Mouse (Mus musculus) heart, postnatal 10 days (tissue): ENCODE data around the gene Ldlrap1. TPM values are rescaled to one million over a fixed set of nuclear protein-coding genes. Genes with fewer than 3 reads are reported as not detected.
"Not testable (repeated sequence)": the region's sequence is repeated elsewhere in the genome, so short reads cannot be mapped to it uniquely, and the experiment has no call there.

Experiments
- DNase-seq, 2 experiments: peaks; one replicate each; pipeline ENCODE4 v3.0.0; 2021
- intact Hi-C: fragments of 180-260 bp; cut with DNase I; formaldehyde crosslinking; loops from one replicate; pipeline ENCODE4 v1.15.1; 2025
- total RNA-seq, 2 experiments: library from RNA; stranded (reverse); gene quantifications; 2 replicates each; pipeline ENCODE4 v1.2.3; 2021

Gene Ldlrap1
- 10 to 100 TPM; 21.8 to 24.3 TPM for total RNA-seq

DNA sequence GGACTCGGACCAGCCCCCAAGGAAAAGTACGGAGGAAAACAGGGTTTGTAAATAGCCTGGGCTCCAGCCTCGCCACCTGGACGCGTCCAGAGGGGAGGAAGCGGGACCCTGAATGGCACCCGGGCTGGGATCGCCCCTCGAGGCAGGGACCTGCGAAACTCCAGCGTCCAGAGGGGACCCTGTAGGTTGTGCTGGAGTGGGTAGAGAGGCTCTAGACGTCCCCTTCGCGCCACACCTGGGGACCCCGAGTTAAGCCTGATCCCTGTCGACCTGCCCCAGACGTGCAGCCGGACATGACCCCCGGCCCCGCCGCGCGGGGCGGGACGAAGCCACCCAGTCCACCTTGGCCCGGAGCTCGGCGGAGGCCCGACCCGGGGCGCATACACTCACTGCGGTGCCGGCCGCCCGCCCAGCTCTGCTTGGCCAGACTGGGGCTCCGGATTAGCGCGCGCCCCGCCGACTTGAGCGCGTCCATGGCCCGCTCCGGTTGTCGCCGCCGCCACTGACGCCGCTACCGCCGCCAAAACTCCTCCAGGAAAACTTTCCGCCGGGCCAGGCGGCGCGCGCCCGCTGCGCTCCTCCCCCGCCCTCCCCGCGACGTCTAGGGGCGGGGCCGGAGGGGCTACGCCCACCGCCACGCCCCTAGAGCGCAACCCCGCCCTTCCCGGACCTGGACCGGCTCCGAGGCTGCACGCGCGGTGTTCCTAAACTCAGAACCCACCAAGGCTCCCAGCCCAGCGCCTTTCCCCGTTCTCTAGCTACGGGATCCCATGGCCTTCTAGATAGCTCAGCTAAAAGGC, at the start of gene Ldlrap1:
Ldlrap1 (minus strand) TSS at position 599 of the 800 bp plus-strand sequence.
- intact Hi-C loops = no loop called here
- peak; percentile 88 to 91 for DNase-seq

DNA sequence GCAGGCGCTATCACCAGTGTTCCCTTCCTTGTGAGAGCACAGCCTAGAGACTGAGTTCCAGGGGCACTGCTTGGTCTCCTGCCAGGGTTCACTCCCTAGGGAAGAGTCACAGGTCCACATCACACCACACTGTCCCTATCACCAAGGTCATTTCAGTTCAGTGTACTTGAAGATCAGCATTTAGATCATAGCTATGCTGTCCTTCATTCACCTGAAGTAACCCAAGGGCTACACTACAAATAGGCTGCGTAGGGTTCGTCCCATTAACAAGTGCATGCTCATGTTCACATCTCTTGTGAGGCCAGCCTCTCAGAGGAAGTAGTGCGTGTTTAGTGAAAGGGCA, 46.4 kb upstream of the Ldlrap1 start:
- DNase-seq = peak in 1 of 2 experiments; percentile 51
- intact Hi-C loops = no loop called here

DNA sequence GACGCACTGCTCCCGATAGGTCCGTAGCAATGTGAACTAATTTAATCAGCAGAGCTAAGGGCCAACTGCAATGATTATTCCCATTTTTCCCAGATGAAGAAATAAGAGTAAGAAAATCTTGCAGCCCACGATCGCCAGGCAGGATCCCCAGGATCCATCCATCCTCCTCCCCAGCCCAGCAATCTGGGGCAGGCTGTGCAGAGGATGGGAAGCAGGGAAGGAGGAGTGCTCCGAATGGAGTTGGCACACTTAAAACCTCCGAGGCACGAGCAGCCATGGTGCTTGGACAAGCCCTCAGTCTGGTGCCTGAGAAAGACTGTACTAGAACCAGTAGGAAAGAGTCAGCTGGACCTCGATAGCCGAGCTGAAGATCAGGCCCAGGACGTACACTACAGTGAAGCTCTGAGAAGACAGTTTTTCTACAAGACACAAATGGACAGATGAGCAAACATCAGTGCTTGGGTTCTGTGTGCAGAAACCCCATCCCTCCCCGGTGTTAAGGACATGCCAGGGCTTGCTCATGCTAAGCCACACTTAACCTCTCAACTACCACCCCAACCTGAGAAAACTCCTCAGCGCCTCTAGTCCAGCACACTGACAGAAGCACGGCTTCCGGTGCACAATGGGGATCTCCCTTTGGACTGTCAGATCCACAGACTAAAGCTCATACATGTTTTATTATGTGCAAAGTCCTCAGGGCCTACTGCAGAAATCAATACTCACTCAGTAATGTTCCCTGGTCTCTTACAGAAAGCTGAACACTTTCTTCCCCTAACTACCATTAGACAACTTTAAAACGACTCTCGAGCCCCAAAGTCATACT, 45.8 kb upstream of the Ldlrap1 start:
- DNase-seq = no peak
- intact Hi-C loops = no loop called here

DNA sequence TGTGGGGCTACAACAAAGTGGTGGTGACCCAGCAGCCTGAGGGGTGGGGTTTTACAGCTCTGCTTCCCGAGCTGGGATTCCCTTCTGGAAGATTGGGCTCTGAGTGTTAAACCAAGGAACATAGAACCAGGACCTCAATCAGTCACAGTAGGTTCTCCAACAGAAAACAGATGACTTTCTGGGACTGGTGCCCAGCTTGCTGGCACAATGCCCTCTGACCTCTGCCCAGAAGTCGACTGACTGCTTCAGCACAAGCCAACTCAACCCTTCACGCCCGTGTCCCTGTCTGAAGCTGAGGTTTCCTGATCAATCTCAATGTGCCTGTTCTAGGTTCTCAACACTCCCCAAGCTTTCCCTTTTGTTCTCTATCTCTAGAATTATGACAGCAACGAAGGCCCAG, 36.9 kb upstream of the Ldlrap1 start:
- intact Hi-C loops = no loop called here
- DNase-seq = peak; percentile 93 to 94

DNA sequence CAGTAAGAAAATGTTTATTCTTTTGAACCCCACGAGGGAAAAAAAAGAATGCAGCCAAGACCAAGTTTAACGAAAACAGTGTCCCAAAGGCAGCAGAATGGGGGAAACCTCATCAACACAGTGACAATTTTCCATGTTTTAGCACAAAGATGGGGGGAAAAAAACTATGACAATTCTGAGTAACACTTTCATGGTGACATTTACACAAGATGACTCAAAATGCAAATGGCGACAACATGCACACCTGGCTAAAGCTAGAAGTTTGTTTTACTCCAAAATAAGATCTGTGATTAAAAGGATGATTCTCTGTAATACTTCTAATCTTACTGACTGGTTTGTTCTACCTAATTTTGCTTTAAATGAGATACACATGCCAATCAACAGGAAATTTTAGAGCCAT, 34.9 kb upstream of the Ldlrap1 start:
- intact Hi-C loops = no loop called here
- no peak for DNase-seq

DNA sequence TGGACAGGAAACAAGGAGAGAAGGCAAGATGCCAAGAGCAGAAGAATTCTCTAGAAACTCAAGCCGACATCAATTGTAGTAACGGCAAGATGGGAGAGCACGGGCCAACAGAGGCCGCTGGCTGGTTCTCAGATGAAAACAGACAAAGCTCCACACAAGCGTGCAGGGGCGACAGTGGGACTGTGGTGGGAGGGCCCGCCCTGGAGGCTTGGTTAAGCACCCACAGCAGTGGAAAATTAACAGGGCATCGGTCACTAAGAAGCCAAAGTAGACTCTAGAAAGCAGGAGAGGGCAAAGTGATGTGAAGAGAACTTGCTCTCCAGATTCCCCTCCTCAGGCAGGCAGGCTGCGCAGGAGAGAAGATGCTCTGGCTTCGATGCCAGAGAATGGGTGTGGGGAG, 34.3 kb upstream of the Ldlrap1 start:
- intact Hi-C loops = no loop called here
- no peak for DNase-seq

DNA sequence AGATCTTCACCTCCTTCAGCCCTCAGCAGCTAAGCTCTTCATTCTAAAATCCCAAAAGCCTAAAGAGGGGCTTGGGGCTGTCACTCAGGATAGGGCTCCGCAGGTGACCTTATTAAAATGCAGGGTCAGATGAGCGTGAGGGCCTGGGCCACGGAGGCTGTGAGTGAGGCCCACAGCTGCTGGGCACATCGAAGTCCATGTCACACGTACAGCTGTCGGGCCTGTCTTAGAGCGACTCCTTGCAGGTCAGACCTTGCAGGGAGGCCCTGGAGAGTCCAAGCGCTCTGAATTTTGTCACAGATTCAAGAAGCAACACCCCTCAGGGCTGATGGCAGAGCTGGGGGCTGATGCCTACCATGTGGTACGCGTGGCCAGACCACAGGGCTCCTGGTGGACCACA, 32.9 kb upstream of the Ldlrap1 start:
- intact Hi-C loops = no loop called here
- DNase-seq = no peak

DNA sequence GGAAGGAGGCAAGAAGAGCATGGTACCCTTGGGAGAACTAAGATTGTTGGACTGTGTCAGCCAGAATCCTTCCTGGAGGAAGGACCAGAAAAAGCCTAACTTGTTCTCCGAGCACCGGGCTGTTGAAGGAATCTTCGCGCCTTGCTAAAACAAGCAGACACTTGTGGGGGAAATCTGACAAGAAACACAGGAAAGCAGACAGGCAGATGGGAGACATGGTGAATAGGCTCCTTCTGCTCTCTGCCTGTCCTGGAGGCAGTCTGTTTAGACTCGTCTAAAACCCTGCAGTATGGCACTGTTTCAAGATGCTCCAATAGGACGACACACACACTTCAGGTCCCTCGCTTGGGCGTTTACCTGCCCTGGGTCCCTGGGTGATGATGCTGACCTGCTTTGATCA, 32.3 kb upstream of the Ldlrap1 start:
- intact Hi-C loops = no loop called here

DNA sequence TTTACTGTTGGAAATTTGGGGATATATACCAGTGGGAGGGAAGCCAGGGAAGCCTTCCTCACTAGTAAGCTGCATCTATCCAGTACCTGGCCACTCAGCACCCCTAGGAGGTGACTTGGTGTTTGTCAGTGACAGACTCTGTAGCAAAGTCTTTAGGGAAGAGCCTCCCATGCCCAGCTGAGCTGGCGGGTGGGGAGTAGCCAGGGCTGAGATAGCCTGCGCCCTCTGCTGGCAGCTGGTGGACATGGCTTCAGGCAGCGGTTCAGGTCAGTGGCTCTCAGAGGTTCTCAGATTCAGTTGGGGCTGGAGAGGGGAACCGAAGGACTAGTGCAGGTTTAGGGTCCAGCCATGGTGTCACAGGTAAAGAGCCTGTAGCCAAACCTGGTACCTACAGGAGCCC, 31.4 kb upstream of the Ldlrap1 start:
- DNase-seq = peak; percentile 73 to 82
- intact Hi-C loops = loop anchor here (1.0 kb wide), 1 partner anchor 256 kb away; no protein-coding TSS in a partner anchor

More for the DNA sequence above, 32.3 kb upstream of the Ldlrap1 start:
- no peak for DNase-seq

DNA sequence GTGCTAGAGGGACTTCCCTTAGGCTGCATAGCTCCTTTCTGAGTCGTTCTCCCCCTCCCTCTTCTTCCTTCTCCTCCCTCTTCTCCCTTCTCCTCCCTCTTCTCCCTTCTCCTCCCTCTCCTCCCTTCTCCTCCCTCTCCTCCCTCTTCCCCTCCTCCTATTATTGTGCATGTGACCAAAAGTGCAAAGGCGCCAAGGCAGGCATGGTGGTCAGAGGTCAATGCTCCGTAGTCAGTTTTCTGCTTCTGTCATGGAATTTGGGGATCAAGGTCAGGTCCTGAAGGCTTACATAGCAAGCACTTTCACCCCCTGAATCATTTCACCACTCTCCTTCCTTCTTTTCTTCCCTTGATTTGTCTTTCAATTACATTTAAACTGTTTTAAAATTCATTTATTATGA, 31.0 kb upstream of the Ldlrap1 start:
- intact Hi-C loops = loop anchor here (1.0 kb wide), 1 partner anchor 256 kb away; no protein-coding TSS in a partner anchor
- no peak for DNase-seq

DNA sequence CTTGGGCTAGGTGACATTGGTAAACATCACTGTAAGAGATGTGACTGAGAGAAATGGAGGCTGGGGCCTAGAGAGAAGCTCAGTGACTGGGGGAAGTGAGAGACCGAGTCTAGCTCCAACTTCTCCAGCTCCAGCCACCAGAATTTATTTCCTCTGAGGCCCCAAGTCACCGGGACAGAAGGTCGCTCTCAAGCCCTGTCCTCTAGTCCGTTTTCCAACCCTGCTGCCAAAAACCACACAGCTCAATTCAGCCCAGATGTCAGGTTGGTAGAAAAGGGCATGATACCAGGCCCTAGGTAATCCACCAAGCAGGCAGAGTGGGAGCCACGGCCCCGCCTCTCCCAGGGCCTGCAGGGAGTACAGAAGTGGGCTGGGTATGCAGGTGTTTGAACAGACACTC, 29.8 kb upstream of the Ldlrap1 start:
- intact Hi-C loops = no loop called here
- no peak for DNase-seq

DNA sequence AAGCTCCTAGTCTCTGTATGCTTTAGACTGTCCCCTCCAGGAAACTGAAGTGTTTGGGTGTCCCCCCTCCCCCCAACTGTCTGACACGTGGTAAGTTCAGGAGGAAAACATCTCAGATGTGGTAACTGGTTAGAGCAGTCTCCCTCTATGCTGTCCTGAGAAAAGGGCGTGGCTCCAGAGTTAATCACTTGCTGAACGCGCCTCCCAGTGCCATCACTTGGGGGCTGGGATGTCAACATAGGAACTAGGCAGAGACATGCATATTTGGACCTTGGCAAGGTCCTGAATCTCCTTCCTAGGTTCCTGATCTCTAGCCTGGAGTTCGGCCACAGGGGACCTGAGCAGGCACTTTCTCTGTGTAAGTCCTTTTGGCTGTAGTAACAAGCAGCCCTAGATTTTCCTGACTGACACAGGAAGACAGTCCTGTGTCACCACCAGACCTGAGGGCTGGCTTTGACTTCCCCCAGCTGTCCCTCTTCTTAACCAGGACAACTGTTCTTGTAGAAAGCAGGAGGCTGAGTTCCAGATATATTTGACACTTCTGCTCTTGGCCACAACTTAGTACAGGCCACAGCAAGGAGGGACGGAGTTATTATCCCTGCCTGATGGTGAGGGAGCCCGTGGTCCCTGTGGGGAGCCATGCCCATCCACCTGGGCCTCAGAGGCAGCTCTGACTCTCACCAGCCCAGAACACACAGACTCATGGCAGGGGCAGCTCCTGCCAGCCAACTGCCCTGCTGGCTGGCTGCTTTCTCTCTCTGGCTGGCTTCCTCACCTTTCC, 28.9 kb upstream of the Ldlrap1 start:
- no peak for DNase-seq
- intact Hi-C loops = no loop called here

DNA sequence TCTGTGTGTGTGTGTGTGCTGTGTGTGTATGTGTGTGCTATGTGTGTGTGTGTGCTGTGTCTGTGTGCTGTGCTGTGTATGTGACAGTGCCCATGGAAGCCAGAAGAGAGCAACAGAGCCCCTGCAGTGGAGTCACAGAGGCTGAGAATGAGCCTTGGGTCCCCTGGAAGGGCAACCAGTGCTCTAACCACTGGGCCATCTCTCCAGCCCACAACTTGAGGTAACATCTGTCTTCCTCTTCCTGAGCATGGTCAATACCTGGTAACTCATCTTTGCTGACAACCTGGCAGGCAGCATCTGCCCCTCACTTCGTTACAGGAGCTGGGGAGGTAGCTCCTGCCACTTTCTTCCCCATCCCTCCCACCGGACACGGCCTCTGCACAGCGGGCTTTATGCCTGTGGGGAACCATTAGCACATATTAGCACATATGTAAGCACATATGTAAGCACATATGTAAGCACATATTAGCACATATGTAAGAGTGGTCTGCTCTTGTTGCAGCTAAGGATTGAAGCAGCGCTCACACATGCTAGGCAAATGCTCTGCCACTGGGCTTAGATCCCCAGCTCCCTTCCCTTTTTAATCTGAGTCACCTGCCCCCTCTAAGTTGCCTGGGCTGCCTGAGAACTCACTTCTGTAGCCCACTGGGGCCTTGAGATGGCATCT, 28.1 kb upstream of the Ldlrap1 start:
- no peak for DNase-seq
- intact Hi-C loops = no loop called here

DNA sequence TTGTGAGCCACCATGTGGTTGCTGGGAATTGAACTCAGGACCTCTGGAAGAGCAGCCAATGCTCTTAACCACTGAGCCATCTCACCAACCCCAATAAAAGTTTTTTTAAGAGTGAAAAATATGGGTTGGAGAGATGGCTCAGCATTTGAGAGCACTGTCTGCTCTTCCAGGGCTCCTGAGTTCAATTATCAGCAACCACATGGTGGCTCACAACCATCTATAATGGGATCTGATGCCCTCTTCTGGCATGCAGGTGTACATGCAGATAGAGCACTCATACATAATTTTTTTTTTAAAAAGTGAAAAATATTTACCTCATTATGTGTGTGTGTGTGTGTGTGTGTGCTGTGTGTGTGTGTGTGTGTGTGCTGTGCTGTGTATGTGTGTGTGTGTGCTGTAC, 27.1 kb upstream of the Ldlrap1 start:
- DNase-seq, intact Hi-C loops: not testable (repeated sequence)

DNA sequence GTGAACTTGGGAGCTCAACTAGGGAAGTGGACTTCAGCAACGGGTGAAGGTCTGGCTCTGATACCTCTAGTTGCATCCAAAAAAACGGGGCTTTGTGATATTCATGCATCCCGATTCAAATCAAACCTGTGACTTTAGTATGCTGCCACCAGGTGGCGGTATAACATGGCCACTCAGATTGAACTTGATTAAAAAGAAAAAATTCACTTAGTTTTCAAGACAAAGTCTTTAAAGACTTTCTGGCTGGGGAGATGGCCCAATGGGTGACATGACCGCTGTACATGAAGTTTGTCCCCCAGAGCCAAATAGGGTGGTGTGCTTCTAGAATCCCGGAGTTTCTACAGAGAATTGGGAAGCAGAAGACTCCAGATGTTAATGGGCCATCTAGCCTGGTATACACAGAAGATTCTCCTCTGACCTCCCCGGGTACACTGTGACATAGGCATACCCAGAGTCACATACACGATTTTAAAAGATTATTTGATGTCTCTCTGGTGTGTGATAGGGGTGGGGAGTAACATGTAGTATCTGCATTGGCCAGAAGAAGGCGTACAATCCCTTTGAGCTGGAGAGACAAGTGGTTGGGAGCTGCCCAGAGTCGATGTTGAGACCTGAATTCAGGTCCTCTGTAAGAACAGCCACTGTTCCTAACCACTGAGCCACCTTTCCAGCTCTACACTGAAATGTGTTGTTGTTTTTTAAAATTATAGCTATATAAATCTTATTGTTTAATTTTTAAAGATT, 25.6 kb upstream of the Ldlrap1 start:
- intact Hi-C loops = loop anchor here (2.0 kb wide), 1 partner anchor 85 kb away; no protein-coding TSS in a partner anchor
- DNase-seq = peak; percentile 49 to 75

DNA sequence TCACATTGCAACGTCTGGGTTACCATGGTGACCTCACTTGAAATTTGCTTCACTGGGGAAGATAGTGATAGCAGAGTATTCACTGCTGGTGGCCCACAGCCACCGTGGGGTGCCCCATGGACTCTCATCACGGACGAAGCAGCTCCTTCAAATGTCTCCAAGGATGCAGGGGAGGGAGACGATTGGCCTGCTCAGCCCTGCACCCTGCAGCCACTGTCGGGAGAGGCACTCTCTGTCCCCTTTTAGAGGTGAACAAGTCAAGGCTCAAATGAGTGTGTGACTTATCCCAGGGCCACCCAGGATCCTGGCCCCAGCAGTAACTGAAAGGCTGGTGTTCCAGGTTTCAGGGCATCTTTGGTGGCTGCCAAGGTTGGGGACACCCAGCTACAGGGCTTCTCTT, 23.9 kb upstream of the Ldlrap1 start:
- DNase-seq = no peak

DNA sequence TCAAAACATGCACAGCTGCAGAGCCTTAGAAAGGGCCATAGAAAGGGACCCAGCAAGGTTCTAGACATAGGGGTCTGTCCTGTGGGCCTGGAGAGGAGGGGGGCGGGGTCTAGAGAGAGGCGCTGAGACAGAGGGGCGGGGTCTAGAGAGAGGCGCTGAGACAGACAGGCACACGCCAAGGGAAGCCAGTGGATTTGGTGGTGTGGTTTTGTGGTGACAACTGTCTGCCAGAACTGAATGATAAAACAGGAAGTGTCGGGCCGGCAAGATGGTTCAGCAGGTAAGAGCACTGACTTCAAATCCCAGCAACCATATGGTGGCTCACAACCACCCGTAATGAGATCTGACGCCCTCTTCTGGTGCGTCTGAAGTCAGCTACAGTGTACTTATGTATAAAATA, 19.1 kb upstream of the Ldlrap1 start:
- intact Hi-C loops = no loop called here
- no peak for DNase-seq

More for the DNA sequence above, 23.9 kb upstream of the Ldlrap1 start:
- intact Hi-C loops = loop anchor here (2.0 kb wide), 1 partner anchor 87 kb away; no protein-coding TSS in a partner anchor

DNA sequence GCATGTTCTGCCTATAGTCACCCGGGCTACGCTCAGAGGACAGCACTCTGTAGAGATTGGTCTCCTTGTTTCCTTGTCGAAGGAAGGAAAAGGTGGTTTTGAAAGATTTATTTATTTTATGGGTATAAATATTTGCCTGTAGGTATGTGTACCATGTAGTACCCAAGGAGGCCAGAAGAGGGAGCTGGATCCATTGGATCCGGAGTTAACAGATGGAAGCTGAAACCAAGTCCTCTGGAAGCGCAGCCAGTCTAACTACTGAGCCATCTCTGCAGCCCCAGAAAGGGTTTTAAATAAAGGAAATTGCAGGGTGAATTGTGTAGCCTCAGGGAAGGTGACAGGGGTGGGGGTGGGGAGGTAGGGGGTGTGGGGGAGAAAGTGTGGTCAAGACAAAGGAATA, 16.9 kb upstream of the Ldlrap1 start:
- intact Hi-C loops = no loop called here
- peak in 1 of 2 experiments; percentile 53 for DNase-seq

DNA sequence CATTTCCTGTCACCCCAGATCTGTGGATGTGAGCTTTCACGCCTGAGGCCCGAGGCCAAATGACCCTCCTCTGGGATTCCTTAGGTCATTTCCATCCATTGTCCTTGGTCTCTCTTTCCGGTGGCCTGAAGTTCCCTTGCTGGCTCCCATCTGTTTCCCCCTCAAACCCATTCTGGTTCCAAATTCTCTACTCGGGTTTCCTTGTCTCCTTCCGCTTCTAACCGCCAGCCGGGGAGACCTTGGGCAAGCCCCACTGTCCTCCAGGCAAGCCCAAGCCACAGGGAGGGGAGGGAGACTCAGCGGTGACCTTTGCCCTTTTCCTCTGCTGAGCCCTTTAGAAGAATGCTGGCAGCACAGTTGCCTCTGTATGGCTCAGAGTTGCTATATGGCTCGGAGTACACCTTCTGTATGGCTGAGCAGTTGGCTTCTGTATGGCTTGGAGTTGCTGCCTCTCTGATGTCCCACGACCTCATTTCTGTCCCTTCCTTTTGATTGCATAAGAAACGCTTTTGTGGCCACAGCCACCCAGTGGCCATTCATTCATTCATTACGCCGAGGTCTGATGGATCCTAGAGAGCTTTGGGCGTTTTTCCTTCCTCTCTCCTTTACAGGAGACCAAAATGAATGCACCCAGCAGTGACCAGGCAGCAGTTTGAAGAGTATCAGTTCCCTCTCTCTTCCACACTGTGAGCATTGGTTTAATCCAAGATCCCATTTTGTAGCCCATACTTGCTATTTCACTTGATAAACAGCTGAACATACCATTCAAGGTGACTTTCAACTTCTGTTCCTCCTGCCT, 11.5 kb upstream of the Ldlrap1 start:
- DNase-seq = peak; percentile 70 to 73
- intact Hi-C loops = loop anchor here (2.0 kb wide), 1 partner anchor 19 kb away; no protein-coding TSS in a partner anchor
